Mouse (Mus musculus): ENCODE results near the gene Nlrp6. TPM values are rescaled to one million over a fixed set of nuclear protein-coding genes. Genes with fewer than 3 reads are reported as not detected.

Gene Nlrp6
- polyA plus RNA-seq, 1 experiment = 0.23 TPM

- no peaks in the 10 kb centered on the region for H3K36me3 ChIP-seq (ENCODE audit: control insufficient read depth, insufficient read depth, low read length)
- no peaks in the 10 kb centered on the region for H3K27me3 ChIP-seq (ENCODE audit: control insufficient read depth, insufficient read depth, low read length)
- H3K4me3 ChIP-seq (ENCODE audit: control insufficient read depth, low read depth, low read length) = no peak within 1 kb of the TSS
- no peak for TF ChIP-seq CTCF (IDR thresholded peaks at IDR 0.05; ENCODE audit: control insufficient read depth, insufficient read depth, insufficient replicate concordance, low read depth, low read length)
- no peak for TF ChIP-seq POLR2A (IDR thresholded peaks at IDR 0.05; ENCODE audit: control insufficient read depth, low read depth, low read length)
- no peak within 1 kb of the TSS for H3K27ac ChIP-seq (ENCODE audit: control insufficient read depth, insufficient read depth, low read depth, low read length)
- peaks cover 3% of the 10 kb centered on the region; the same call in 1 of the 2 replicates for H3K4me1 ChIP-seq (ENCODE audit: control insufficient read depth, insufficient read depth, low read length)
Observed at GRCm38 (mm10) chr7:140949824-140950530, 29.3 kb downstream of the Nlrp6 start, which contains the start of gene Ifitm5. Gene Ifitm5 (minus strand): TSS chr7:140950291.

- no peak overlapping the region for H3K4me3 ChIP-seq (ENCODE audit: control insufficient read depth, low read depth, low read length)
- TF ChIP-seq POLR2A (IDR thresholded peaks at IDR 0.05; ENCODE audit: control insufficient read depth, low read depth, low read length) (no peak), CTCF (IDR thresholded peaks at IDR 0.05; ENCODE audit: control insufficient read depth, insufficient read depth, insufficient replicate concordance, low read depth, low read length) (no peak)
- no peaks in the 10 kb centered on the region for H3K36me3 ChIP-seq (ENCODE audit: control insufficient read depth, insufficient read depth, low read length)
- peaks cover 3% of the 10 kb centered on the region; the same call in 1 of the 2 replicates for H3K4me1 ChIP-seq (ENCODE audit: control insufficient read depth, insufficient read depth, low read length)
- H3K27ac ChIP-seq (ENCODE audit: control insufficient read depth, insufficient read depth, low read depth, low read length) = no peak overlapping the region
- no peaks in the 10 kb centered on the region for H3K27me3 ChIP-seq (ENCODE audit: control insufficient read depth, insufficient read depth, low read length)
Observed at GRCm38 (mm10) chr7:140951051-140951450, 30.3 kb downstream of the Nlrp6 start.

GRCm38 (mm10) chr7:140951765-140952164, 31.1 kb downstream of the Nlrp6 start:
- H3K27me3 ChIP-seq (ENCODE audit: control insufficient read depth, insufficient read depth, low read length) = no peaks in the 10 kb centered on the region
- TF ChIP-seq CTCF (IDR thresholded peaks at IDR 0.05; ENCODE audit: control insufficient read depth, insufficient read depth, insufficient replicate concordance, low read depth, low read length) (no peak), POLR2A (IDR thresholded peaks at IDR 0.05; ENCODE audit: control insufficient read depth, low read depth, low read length) (no peak)
- H3K36me3 ChIP-seq (ENCODE audit: control insufficient read depth, insufficient read depth, low read length) = no peaks in the 10 kb centered on the region
- peaks cover 3% of the 10 kb centered on the region; the same call in 1 of the 2 replicates for H3K4me1 ChIP-seq (ENCODE audit: control insufficient read depth, insufficient read depth, low read length)
- H3K27ac ChIP-seq (ENCODE audit: control insufficient read depth, insufficient read depth, low read depth, low read length) = no peak overlapping the region
- no peak overlapping the region for H3K4me3 ChIP-seq (ENCODE audit: control insufficient read depth, low read depth, low read length)

GRCm38 (mm10) chr7:140952441-140952840, 31.7 kb downstream of the Nlrp6 start:
- H3K4me1 ChIP-seq (ENCODE audit: control insufficient read depth, insufficient read depth, low read length) = peaks cover 3% of the 10 kb centered on the region; the same call in 1 of the 2 replicates

GRCm38 (mm10) chr7:140953133-140953532, 32.4 kb downstream of the Nlrp6 start:
- Histone ChIP-seq H3K27ac (ENCODE audit: control insufficient read depth, insufficient read depth, low read depth, low read length) (no peak overlapping the region), H3K4me1 (ENCODE audit: control insufficient read depth, insufficient read depth, low read length) (peaks cover 3% of the 10 kb centered on the region; the same call in 1 of the 2 replicates), H3K36me3 (ENCODE audit: control insufficient read depth, insufficient read depth, low read length) (no peaks in the 10 kb centered on the region), H3K27me3 (ENCODE audit: control insufficient read depth, insufficient read depth, low read length) (no peaks in the 10 kb centered on the region), H3K4me3 (ENCODE audit: control insufficient read depth, low read depth, low read length) (no peak overlapping the region)
- TF ChIP-seq CTCF (IDR thresholded peaks at IDR 0.05; ENCODE audit: control insufficient read depth, insufficient read depth, insufficient replicate concordance, low read depth, low read length) = no peak
- no peak for TF ChIP-seq POLR2A (IDR thresholded peaks at IDR 0.05; ENCODE audit: control insufficient read depth, low read depth, low read length)

More at GRCm38 (mm10) chr7:140952441-140952840, 31.7 kb downstream of the Nlrp6 start:
- Histone ChIP-seq H3K36me3 (ENCODE audit: control insufficient read depth, insufficient read depth, low read length) (no peaks in the 10 kb centered on the region), H3K27ac (ENCODE audit: control insufficient read depth, insufficient read depth, low read depth, low read length) (no peak overlapping the region), H3K4me3 (ENCODE audit: control insufficient read depth, low read depth, low read length) (no peak overlapping the region), H3K27me3 (ENCODE audit: control insufficient read depth, insufficient read depth, low read length) (no peaks in the 10 kb centered on the region)
- TF ChIP-seq CTCF (IDR thresholded peaks at IDR 0.05; ENCODE audit: control insufficient read depth, insufficient read depth, insufficient replicate concordance, low read depth, low read length) (no peak), POLR2A (IDR thresholded peaks at IDR 0.05; ENCODE audit: control insufficient read depth, low read depth, low read length) (no peak)

GRCm38 (mm10) chr7:140953800-140954732, 33.4 kb downstream of the Nlrp6 start:
- TF ChIP-seq POLR2A (IDR thresholded peaks at IDR 0.05; ENCODE audit: control insufficient read depth, low read depth, low read length) (no peak), CTCF (IDR thresholded peaks at IDR 0.05; ENCODE audit: control insufficient read depth, insufficient read depth, insufficient replicate concordance, low read depth, low read length) (no peak)
- Histone ChIP-seq H3K27ac (ENCODE audit: control insufficient read depth, insufficient read depth, low read depth, low read length) (no peak overlapping the region), H3K36me3 (ENCODE audit: control insufficient read depth, insufficient read depth, low read length) (no peaks in the 10 kb centered on the region), H3K4me1 (ENCODE audit: control insufficient read depth, insufficient read depth, low read length) (no peaks in the 10 kb centered on the region; the same call in 1 of the 2 replicates), H3K4me3 (ENCODE audit: control insufficient read depth, low read depth, low read length) (peak overlapping the region; percentile 20; the same call in 1 of the 2 replicates), H3K27me3 (ENCODE audit: control insufficient read depth, insufficient read depth, low read length) (no peaks in the 10 kb centered on the region)

- Histone ChIP-seq H3K27ac (ENCODE audit: control insufficient read depth, insufficient read depth, low read depth, low read length) (no peak overlapping the region), H3K27me3 (ENCODE audit: control insufficient read depth, insufficient read depth, low read length) (no peaks in the 10 kb centered on the region), H3K4me3 (ENCODE audit: control insufficient read depth, low read depth, low read length) (peak overlapping the region; percentile 70), H3K36me3 (ENCODE audit: control insufficient read depth, insufficient read depth, low read length) (no peaks in the 10 kb centered on the region), H3K4me1 (ENCODE audit: control insufficient read depth, insufficient read depth, low read length) (no peaks in the 10 kb centered on the region; the same call in 1 of the 2 replicates)
- TF ChIP-seq POLR2A (IDR thresholded peaks at IDR 0.05; ENCODE audit: control insufficient read depth, low read depth, low read length) (no peak), CTCF (IDR thresholded peaks at IDR 0.05; ENCODE audit: control insufficient read depth, insufficient read depth, insufficient replicate concordance, low read depth, low read length) (no peak)
Observed at GRCm38 (mm10) chr7:140954733-140955071, 34.0 kb downstream of the Nlrp6 start.

Measured in testis, adult 2 months (tissue).